Mouse (Mus musculus) embryonic facial prominence, embryonic 15.5 days (tissue): ENCODE measurements at regions not wholly inside any gene's neighbourhood (a gene's known extent, or its start where the extent isn't known, plus 50 kb on each side); places are given as distances from the start of the nearest gene placed in this dataset.

Experiments used
- ATAC-seq: fragments of 200-750 bp; cut with Nextera tagmentation; 2 replicates; pipeline ENCODE4 v1.8.0; 2017; ENCODE audit warnings: low read depth, moderate TSS enrichment; ENCODE audit not compliant: insufficient number of reproducible peaks, low FRiP score, low TSS enrichment
- H3K27ac ChIP-seq: fragments of 300-500 bp; sonication (generic); replicated peaks from 2 replicates; pipeline ENCODE4 v1.5.1; 2015; ENCODE audit warnings: mild to moderate bottlenecking, inconsistent platforms
- H3K27me3 ChIP-seq: fragments of 300-500 bp; sonication (generic); 2 replicates; pipeline ENCODE4 v1.6.1; 2015; ENCODE audit warnings: inconsistent platforms
- H3K36me3 ChIP-seq: fragments of 300-500 bp; sonication (generic); 2 replicates; pipeline ENCODE4 v1.6.1; 2015; ENCODE audit warnings: mild to moderate bottlenecking, inconsistent platforms
- H3K4me1 ChIP-seq: fragments of 300-500 bp; sonication (generic); 2 replicates; pipeline ENCODE4 v1.6.1; 2015; ENCODE audit warnings: inconsistent platforms
- H3K4me2 ChIP-seq: fragments of 300-500 bp; sonication (generic); replicated peaks from 2 replicates; pipeline ENCODE4 v1.6.1; 2015; ENCODE audit warnings: mild to moderate bottlenecking, inconsistent platforms
- H3K4me3 ChIP-seq: fragments of 300-500 bp; sonication (generic); replicated peaks from 2 replicates; pipeline ENCODE4 v1.5.1; 2015; ENCODE audit warnings: mild to moderate bottlenecking, inconsistent platforms
- H3K9ac ChIP-seq: fragments of 300-500 bp; sonication (generic); 2 replicates; pipeline ENCODE4 v1.6.1; 2015; ENCODE audit warnings: inconsistent platforms
- H3K9me3 ChIP-seq: fragments of 300-500 bp; sonication (generic); replicated peaks from 2 replicates; pipeline ENCODE4 v1.6.1; 2016; ENCODE audit warnings: inconsistent platforms
- WGBS: fragments of 180-500 bp; shearing (Covaris S2); methylation state at CpG from one replicate; pipeline ENCODE4 v1.1.7; 2015; 5-methylcytosine and 5-hydroxymethylcytosine counted together

GRCm38 (mm10) chr13:37717793-37718192 is 60.4 kb upstream of the Rreb1 start:
- Histone ChIP-seq H3K9me3 (no peaks in the 10 kb centered on the region), H3K27me3 (no peaks in the 10 kb centered on the region), H3K36me3 (no peaks in the 10 kb centered on the region), H3K27ac (no peak overlapping the region), H3K4me1 (no peaks in the 10 kb centered on the region), H3K4me3 (no peak overlapping the region), H3K9ac (no peak overlapping the region), H3K4me2 (no peak overlapping the region)
- 72% methylated on average over 1 of the region's 1 CpGs for WGBS
- ATAC-seq, result no peak

- no peak overlapping the region for H3K9ac ChIP-seq
- no peaks in the 10 kb centered on the region for H3K27me3 ChIP-seq
- no peaks in the 10 kb centered on the region for H3K4me1 ChIP-seq
- H3K27ac ChIP-seq, result no peak overlapping the region
- no peak overlapping the region for H3K4me3 ChIP-seq
- no peaks in the 10 kb centered on the region for H3K36me3 ChIP-seq
- H3K9me3 ChIP-seq, result no peaks in the 10 kb centered on the region
- ATAC-seq, result no peak
- WGBS, result 77% methylated on average over 4 of the region's 4 CpGs
- H3K4me2 ChIP-seq, result no peak overlapping the region
Observed at GRCm38 (mm10) chr13:37718364-37718763, 59.8 kb upstream of the Rreb1 start.
